Mouse (Mus musculus) T-helper 17 cell (primary cell): ENCODE results near the gene BC034090.

Source experiments
- in situ Hi-C, 2 experiments: fragments of 300-600 bp; cut with MboI, MseI; formaldehyde crosslinking; loops; 1 replicate in 1 of 2; 2 replicates in 1 of 2; pipeline ENCODE4 v1.15.1; 2025; ENCODE audit warnings: high pct_unique_total_duplicates in 2 of 2

The BC034090 gene

DNA sequence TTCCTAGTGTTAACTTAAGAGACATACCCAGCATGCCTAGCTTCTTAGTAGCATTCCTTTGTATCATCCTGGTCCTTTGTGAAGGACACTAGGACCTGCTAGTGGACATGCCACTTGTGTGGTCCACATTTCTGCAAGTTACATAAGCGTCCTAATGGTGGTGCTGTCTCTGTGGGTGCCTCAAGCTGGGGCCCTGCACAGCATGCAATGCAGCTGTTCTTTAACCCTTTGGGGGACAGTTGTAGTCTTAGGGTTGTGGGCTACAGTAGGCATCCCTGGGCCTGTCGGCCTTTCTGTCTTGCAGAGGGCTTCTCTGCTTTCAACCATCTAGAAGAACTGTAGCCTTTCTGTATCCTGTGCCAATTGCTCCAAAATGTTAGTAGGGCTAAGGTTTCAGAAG lies 43.3 kb downstream of the BC034090 start:
- in situ Hi-C loops, result no loop called here

DNA sequence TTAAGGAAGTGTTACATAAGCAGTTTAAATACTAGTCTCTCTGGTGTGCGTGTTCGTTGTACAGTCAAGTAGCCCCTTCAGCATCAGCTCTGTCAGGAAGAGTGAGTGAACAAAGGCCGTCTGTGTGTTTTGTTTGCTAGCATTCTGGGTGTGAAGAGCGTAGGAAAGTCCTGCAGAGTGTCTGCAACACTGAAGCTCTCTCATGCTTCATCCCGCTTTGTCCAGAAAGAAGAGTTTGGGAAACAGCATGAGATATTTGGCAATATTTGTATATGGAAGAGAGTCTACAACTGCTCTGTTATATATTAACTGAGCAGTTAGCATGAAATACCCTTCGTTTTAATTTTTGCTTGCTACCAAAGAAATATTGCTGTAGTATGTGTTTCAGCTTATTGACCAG lies 44.7 kb downstream of the BC034090 start:
- in situ Hi-C loops, result no loop called here

DNA sequence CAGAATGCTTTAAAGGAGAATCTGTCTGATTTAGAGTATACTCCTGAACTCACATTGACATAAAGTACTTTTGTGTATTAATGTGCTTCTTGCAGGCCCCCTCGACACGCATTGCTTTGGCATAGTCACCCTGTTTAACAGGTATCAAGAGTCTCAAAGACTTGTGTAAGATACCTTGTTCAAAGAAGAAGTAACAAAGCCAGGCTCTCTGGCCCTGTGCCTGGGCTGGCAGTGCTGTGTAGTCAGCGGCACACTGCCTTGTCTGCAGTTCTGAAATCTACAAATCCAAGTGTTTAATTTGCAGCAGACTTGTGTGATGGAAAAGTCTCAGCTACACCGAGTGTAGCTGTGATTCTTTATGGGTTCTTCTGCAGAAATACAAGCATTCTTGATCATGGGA lies 47.6 kb downstream of the BC034090 start:
- in situ Hi-C loops, result no loop called here

DNA sequence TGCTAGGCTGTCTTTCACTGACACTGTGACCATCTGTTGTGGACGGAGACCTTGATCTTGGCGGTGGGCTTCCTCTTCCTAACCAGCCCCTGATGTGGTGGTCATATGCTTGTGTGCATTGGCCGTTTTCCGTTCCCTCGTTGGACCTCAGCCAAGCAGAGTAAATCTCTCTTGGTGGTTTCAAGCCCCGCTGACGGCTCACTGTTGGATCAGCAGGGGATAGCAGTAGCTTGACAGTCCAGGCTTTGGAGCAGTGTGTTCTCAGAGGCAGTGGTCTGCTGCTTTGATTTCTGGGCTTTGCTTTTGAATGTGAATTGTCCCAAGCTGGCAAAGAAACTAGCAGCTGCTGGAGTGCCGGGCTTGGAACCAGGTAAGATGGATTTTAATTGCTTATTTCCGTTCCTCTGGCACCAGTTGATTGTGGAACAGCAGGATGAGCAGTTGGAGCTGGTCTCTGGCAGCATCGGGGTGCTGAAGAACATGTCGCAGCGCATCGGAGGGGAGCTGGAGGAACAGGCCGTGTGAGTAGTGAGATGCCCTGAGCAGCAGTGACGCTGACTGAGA lies 51.4 kb downstream of the BC034090 start:
- in situ Hi-C loops, result no loop called here

DNA sequence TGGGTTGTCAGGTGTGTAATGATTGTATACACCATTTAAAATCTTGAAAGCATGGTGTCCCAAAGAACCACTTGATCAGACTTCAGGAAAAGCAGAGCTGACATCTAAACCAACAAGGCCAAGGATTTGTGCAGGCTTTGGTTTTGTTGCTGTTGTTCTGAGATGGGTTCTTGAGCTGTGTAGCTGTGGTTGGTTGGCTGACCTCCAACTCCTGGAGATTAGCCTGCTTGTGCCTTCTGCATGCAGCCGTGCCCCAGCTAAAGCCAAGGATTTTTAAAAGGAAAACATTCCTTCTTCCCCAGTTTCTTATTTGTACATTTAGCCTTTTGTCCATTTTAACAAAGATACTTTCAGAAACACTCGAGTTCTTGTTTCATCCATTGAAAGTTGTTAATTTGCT lies 52.6 kb downstream of the BC034090 start:
- in situ Hi-C loops, result no loop called here

DNA sequence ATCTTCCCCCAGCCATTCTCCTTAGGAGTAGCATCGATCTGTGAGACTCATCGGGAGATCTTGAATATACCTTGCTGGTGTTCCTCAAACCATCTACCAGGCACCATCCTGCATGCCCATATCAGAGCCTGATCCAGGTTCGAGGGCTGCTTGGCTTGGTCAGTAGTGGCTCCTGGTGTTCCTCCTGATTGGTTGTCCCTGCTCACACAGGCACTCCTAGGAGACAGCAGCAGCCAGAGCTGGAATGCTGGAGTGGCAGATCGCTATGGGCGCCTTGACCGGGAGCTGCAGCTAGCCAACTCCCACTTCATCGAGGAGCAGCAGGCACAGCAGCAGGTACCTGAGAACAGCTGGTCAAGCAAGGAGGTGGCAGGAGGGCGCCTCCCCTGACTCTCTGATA lies 53.0 kb downstream of the BC034090 start:
- in situ Hi-C loops, result no loop called here

DNA sequence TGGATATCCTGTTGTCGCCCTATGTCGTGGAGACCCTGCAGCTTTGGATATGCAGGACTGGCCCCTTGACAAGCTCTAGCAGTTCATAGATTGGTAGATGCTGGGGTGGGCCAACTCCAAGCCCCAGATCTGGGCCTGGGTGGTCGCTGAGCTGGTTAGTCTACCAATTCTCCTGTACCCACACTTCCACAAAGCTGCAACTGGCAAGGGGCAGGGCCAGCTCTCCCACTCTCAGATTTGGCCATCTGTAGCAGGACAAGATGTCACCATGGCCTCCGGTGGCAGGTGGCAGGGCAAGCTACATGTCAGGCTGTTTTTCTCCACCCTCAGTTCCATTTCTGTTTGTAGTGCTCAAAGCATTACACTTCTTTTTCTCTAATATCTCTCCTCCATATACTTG lies 55.6 kb downstream of the BC034090 start:
- in situ Hi-C loops, result no loop called here

DNA sequence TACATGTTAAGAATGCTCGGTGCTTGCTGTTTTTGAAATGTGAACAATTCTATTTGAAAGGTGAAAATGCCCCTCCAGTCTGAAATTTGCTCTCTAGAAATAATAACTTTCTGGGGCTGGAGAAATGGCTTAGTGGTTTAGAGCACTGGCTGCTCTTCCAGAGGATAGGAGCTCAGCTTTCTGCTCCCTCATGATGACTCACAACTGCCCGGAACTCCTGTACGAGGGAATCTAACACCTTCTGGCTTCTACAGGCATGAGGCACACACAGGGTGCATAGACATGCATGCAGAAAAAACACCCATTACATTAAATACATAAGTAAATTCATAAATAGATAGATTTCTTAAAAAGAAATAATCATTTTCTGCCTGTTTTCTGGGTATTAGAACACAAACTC lies 60.1 kb downstream of the BC034090 start:
- in situ Hi-C loops, result no loop called here

DNA sequence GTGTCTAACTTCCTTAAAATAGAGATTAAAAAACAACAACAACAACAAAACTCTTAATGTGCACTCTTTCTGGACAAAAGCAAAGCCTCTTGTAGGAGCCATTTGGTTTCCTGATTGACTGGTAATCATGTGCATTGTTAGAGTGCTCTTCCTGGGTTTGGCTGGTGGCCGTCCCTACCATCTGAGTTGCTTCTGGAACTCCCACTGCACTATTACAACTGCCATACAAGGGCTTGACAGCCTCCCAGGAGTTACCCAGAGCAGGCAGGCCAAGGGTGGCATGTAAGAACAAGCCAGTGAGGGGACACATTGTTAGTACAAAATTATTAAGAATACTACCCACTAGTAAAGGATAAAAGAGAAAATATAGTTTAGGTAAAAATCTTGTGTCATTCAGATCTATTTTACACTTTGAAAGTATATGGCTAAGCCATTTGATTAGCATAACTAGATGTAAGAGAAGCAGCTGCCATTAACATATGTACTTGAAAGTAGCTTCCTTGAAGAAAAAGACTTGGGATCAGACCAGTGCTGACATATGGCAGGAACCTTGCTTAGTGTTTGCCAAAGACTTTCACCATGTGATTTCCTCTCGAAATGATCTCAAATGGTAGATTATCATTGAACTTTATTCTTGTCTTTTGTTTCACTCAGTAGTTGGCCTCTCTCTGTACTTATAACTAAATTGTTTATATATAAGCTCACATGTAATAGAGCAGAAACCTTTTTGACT lies 65.9 kb downstream of the BC034090 start:
- in situ Hi-C loops, result no loop called here

DNA sequence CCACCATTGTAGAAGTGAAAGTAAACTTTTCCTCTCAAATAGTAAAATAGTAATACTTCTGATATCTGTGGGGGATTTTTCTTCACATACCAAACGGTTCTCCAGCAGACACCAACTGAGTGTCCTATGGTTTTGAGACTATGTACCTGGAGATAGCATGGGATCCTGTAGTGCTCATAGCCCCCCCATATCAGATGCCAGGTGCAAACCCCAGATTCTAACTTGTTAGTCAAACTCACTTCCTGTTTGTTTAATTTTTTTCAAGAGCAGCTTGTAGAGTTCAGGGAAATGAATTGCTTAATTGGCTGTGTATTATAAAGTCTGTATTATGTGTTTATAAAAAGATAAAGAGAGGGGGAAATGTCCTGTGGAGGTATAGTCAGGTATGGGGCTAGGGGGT lies 69.8 kb downstream of the BC034090 start:
- in situ Hi-C loops, result loop anchor here in 1 of 2 experiments (25.0 kb wide), 1 partner anchor 1738 kb away; no protein-coding TSS in a partner anchor

DNA sequence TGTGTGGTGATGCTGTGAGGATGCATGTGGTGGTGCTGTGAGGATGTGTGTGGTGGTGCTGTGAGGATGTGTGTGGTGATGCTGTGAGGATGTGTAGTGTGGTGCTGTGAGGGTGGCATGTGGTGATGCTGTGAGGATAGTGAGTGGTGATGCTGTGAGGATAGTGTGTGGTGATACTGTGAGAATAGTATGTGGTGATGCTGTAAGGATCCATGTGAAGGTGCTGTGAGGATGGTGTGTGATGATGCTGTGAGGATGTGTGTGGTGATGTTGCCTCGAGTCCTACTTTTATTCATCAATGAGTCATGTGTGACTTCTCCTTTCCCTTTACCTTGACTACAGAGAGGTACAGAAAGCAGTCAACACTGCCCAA lies 70.6 kb downstream of the BC034090 start:
- in situ Hi-C loops, result loop anchor here in 1 of 2 experiments (25.0 kb wide), 1 partner anchor 1739 kb away; no protein-coding TSS in a partner anchor

DNA sequence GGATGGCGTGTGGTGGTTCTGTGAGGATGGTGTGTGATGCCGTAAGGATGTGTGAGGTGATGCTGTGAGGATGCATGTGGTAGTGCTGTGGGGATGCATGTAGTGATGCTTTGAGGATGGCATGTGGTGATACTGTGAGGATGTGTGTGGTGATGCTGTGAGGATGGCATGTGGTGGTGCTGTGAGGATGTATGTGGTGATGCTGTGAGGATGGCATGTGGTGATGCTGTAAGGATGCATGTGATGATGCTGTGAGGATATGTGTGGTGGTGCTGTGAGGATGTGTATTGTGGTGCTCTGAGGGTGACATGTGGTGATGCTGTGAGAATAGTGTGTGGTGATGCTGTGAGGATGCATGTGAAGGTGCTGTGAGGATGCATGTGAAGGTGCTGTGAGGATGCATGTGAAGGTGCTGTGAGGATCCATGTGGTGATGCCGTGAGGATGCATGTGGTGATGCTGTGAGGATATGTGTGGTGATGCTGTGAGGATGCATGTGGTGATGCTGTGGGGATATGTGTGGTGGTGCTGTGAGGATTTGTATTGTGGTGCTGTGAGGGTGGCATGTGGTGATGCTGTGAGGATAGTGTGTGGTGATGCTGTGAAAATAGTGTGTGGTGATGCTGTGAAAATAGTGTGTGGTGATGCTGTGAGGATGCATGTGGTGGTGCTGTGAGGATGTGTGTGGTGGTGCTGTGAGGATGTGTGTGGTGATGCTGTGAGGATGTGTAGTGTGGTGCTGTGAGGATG lies 71.2 kb downstream of the BC034090 start:
- in situ Hi-C loops, result loop anchor here in 1 of 2 experiments (25.0 kb wide), 1 partner anchor 1739 kb away; no protein-coding TSS in a partner anchor

DNA sequence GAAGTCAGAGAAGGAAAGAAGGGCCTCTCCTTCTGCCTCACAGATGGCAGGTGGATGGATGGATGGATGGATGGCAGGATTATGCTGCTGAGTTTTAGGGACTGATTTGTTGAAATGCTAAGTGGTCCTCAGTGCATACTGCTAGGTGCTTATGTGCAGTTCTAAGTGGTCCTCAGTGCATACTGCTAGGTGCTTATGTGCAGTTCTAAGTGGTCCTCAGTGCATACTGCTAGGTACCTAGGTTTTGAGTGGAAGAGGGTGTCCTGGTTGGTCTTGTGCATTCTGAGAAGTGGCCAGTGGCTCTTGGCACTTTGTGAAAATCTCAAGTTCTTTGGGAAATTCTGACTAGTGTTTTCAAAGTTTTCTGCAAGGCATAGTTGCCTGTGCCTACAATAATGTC lies 74.3 kb downstream of the BC034090 start:
- in situ Hi-C loops, result loop anchor here in 1 of 2 experiments (25.0 kb wide), 1 partner anchor 1742 kb away; no protein-coding TSS in a partner anchor

DNA sequence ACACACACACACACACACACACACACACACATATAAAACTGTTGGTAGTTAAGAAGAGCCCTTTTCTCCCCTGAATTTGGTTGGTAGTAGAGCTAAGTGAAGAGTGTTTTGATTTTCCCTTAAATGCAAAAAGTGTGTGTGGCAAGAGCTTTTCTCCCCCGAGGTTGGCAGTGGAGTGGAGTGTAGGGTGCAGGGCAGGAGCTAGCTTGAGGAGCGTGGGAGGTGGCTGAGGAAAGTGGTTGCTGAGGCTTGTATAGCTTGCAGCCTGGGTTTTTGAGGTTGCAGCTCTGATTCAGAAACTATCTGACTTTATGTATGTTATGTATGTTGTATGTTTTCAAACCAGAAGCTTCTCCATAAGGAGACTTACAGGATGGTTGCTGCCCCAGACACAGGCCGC lies 76.8 kb downstream of the BC034090 start:
- in situ Hi-C loops, result loop anchor here in 1 of 2 experiments (25.0 kb wide), 1 partner anchor 1745 kb away; no protein-coding TSS in a partner anchor
